Mouse (Mus musculus) spleen, adult 2 months (tissue): Measurements from ENCODE around the gene Togaram2.

ENCODE experiments used
- CTCF ChIP-seq: fragments of 200-500 bp; IDR thresholded peaks from 2 replicates; pipeline ENCODE4 v1.5.1; 2011; ENCODE audit warnings: mild to moderate bottlenecking, inconsistent platforms; ENCODE audit not compliant: insufficient read depth, insufficient read length, insufficient replicate concordance; ENCODE audit errors: extremely low read depth
- POLR2A ChIP-seq: fragments of 200-500 bp; IDR thresholded peaks from 2 replicates; pipeline ENCODE4 v1.6.1; 2011; ENCODE audit warnings: low read depth, low read length, inconsistent platforms

DNA sequence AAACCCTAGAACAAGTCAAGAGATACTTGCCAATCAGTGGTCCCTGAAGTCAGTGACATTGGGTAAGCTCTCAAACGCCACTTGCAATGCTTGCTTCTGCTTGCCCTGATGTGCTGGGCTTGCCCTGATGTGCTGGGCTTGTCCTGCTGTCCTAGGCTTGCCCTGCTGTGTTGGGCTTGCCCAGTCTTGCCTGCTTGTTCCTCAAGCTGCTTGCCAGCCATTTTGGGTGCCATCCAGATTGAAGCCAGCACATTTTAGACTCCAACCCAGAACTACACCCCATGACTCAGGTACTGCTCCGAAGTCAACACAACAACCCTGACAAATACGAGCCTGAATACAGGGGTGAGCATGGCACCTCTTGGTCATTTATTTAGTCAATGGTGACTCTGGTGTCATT is 69.1 kb downstream of the Togaram2 start:
- TF ChIP-seq CTCF, result no peak
- TF ChIP-seq POLR2A, result no peak
